Mouse (Mus musculus): ENCODE data around the gene Pih1d1.

Gene Pih1d1

GRCm38 (mm10) chr7:45166950-45167401 lies 12.9 kb downstream of the Pih1d1 start:
- DNase-seq (ENCODE audit: low read depth, low spot score) = no peak

GRCm38 (mm10) chr7:45167761-45168445 lies 13.8 kb downstream of the Pih1d1 start:
- DNase-seq (ENCODE audit: low read depth, low spot score) = no peak

DNA sequence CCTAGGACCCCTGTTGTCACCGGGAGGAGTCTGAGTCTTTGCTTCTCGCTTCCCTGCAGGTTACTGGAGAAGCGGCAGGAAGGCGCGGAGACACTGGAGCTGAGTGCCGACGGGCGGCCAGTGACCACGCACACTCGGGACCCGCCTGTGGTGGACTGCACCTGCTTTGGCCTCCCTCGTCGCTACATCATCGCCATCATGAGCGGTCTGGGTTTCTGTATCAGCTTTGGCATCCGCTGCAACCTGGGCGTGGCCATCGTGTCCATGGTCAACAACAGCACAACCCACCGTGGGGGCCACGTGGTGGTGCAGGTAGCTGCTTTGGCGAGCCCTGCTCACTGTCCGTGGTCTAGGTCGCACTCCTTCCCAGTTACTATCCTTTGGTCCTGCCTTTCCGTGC lies 14.6 kb downstream of the Pih1d1 start:
- no peak for DNase-seq (ENCODE audit: low read depth, low spot score)

GRCm38 (mm10) chr7:45169495-45169894 lies 15.4 kb downstream of the Pih1d1 start:
- DNase-seq (ENCODE audit: low read depth, low spot score) = peak; percentile 22

DNA sequence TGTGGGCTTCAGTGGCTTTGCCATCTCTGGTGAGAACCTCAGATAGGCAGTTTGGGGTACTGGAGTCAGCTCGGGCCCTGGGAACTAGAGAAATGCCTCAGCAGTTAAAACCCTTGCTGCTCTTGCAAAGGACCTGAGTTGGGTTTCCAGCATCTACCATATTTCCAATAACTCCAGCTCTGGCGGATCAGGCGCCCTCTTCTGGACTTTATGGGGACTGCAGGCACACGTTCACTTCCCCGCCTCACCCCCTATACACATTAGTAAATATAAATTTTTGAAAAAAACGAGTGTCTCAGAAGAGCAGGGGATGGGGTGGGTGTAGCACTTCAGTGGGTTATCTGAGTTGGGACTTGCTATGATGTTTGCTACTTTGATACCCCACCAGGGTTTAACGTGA lies 18.9 kb downstream of the Pih1d1 start:
- peak; percentile 50 for DNase-seq (ENCODE audit: low read depth, low spot score)

DNA sequence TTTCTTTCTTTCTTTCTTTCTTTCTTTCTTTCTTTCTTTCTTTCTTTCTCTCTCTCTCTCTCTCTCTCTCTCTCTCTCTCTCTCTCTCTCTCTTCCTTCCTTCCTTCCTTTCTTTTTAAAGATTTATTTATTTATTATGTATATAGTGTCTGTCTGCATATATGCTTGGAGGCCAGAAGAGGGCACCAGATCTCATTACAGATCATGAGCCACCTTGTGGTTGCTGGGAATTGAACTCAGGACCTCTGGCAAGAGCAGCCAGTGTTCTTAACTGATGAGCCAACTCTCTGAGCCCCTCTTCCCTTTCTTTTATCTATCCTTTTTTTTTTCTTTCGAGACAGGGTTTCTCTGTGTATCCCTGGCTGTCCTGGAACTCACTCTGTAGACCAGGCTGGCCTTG lies 19.7 kb downstream of the Pih1d1 start:
- DNase-seq (ENCODE audit: low read depth, low spot score) = peak; percentile 66

GRCm38 (mm10) chr7:45174567-45175280 lies 20.6 kb downstream of the Pih1d1 start:
- no peak for DNase-seq (ENCODE audit: low read depth, low spot score)

- DNase-seq (ENCODE audit: low read depth, low spot score) = no peak
Observed at GRCm38 (mm10) chr7:45175398-45175797, 21.3 kb downstream of the Pih1d1 start.

- DNase-seq (ENCODE audit: low read depth, low spot score) = no peak
Observed at GRCm38 (mm10) chr7:45175929-45176328, 21.8 kb downstream of the Pih1d1 start.

GRCm38 (mm10) chr7:45176356-45176755 lies 22.3 kb downstream of the Pih1d1 start:
- no peak for DNase-seq (ENCODE audit: low read depth, low spot score)

DNA sequence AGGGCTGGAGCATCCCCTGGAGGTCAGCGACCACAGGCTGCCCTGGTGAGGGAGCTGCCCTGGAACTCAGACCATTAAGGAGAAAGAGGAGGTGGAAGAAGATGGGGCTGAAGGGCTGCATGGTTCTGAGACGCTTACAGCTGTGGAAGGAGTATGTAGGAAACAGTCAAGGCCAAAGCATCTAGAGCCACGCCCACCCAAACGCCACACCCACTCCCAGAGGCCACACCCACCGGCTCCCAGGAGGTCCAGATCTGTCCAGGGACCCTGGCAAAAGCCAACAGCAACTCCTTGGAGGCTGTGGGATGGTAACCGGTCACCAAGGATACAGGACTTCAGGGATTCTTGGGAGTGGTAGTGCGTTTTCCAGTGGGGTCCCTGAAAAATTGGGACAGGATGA lies 24.4 kb downstream of the Pih1d1 start:
- no peak for DNase-seq (ENCODE audit: low read depth, low spot score)

GRCm38 (mm10) chr7:45179469-45179868 lies 25.4 kb downstream of the Pih1d1 start, which contains the start of gene Gfy:
Gfy (minus strand) TSS chr7:45179569.
- no peak for DNase-seq (ENCODE audit: low read depth, low spot score)

DNA sequence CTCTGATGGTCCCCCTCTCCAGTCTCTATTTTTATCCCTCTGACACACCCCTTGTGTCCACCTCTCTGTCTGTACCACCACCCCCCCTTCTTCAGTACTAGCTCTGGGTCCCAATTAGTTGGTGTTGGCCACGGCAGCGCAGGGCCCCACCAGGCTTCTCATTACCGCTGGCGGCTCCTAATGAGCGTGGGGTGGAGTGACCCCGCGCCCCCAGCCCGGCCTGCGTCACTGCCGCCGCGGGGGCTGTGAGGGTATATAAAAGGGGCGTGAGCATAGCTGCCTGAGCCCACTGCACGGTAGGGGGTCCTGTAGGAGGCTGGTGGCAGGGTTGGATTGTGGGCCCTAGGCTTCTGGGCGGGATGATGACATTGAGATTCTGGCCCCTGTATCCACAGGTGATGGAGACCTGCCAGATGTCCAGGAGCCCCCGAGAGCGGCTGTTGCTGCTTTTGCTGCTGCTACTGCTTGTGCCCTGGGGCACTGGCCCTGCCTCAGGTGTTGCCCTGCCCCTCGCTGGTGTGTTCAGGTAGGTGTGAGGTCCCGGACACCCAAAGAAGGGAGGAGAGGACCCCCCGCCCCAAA lies 26.9 kb downstream of the Pih1d1 start, which contains the start of gene Pth2:
Pth2 (plus strand) TSS at position 100 of the 582 bp plus-strand sequence.
- no peak for DNase-seq (ENCODE audit: low read depth, low spot score)

DNA sequence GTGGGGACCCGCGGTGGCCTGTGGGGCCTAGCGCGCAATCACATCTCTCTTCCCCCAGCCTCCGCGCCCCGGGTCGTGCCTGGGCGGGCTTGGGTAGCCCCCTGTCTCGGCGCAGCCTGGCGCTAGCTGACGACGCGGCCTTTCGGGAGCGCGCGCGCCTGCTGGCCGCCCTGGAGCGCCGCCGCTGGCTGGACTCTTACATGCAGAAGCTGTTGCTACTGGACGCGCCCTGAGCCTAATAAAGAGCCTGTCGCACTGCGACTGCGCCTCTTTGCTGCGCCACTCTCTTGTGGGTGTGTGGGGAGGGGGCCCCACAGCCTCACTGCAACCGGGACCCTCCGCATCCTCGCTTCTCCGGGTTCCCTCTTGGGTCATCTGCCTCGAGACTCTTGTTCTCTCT lies 27.4 kb downstream of the Pih1d1 start:
- DNase-seq (ENCODE audit: low read depth, low spot score) = no peak

DNA sequence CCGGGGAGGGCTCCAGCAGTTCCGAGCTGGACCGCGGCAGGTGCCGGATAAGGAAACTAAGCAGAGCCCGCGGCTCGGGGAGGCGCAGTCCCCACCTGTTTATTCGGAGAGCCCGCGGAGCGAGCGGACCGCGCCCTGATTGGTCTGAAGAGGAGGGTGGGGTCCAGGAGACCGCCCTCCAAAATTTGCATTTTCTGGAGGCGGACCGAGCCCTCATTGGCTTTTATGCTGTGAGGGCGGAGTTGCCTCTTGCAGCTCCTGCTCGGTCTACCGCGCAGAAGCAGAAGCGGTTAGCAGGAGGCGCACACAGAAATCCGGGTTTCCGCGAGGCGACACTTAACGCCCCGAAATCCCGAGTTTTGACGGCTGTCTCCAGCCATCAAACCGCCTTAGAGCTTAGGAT lies 28.1 kb downstream of the Pih1d1 start:
- DNase-seq (ENCODE audit: low read depth, low spot score) = peak; percentile 90

DNA sequence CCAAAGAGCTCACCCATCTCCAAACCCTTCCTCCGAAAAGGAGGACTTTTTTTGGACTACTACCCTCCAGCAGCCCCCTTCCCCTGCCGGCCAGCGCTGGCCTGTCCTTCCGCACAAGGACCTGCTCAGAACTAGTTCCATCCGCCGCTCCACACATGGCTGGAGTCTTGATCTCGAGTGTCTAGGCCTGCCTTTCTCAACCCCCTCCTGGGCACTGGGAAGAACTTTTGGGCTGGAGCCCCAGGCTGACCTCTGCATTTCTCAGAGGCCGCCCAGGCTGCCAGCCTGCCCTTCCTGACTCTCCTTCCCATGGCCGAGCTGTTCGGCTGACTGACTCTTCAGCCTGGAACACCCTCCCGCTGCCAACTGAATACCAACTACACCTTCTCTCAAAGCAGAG lies 28.5 kb downstream of the Pih1d1 start:
- no peak for DNase-seq (ENCODE audit: low read depth, low spot score)

DNA sequence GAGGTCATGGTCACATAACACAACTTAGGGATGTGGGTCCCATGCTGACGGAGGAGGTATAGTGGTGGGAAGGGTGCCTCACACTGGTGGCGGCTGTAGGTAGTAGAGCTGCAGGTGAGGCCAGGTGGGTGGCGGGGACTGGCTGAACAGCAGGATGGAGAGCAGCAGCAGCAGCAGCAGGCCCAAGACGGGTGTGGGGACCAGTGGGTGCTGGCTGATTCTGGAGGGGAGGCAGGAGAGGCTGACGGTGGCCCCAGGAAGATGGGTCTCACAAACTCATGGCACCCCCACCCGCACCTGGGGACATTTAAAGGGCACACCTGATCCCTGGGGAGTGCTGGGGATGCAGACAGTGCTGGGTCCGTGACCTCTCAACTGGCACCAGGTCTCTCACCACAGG lies 29.6 kb downstream of the Pih1d1 start:
- DNase-seq (ENCODE audit: low read depth, low spot score) = no peak

DNA sequence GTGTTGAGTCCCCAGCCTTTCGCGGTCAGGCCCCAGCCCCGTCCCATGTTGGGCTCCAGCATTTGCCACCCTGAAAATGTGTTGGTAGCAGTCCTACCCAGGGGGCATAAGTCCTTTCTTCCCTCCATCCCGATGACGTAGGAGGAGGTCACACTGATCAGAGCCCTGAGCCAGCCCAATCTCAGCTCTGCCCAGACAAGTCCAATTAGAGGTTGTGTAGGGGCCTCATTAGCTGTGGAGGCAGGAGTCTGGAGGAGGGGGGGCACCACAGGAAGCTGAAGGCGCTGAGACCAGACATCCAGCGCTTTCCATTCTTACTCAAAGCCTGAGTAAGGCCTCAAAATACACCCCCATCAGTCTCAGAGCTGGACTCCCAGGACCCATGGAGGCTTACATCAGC lies 31.8 kb downstream of the Pih1d1 start:
- no peak for DNase-seq (ENCODE audit: low read depth, low spot score)

DNA sequence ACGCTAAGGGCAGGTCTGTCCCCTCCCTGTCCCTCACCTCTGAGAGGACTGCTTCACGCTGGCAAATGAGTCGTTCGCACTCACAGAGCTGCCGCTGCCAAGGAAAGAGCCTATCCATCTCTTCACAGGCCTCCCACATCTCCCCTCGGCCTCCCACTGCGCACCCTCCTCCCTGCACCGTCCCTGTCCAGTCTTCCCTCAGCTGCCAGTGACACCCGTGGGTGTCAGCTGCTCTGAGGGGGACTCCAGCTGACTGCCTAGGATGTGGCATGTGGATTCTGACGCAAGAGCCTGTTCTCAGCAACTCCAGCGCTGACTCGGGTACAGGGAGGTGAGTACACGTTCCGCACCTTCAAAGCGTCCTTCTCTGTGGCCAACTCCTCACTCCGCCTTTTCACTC lies 35.5 kb downstream of the Pih1d1 start:
- no peak for DNase-seq (ENCODE audit: low read depth, low spot score)

- DNase-seq (ENCODE audit: low read depth, low spot score) = no peak
Observed at GRCm38 (mm10) chr7:45190186-45190585, 36.1 kb downstream of the Pih1d1 start.

DNA sequence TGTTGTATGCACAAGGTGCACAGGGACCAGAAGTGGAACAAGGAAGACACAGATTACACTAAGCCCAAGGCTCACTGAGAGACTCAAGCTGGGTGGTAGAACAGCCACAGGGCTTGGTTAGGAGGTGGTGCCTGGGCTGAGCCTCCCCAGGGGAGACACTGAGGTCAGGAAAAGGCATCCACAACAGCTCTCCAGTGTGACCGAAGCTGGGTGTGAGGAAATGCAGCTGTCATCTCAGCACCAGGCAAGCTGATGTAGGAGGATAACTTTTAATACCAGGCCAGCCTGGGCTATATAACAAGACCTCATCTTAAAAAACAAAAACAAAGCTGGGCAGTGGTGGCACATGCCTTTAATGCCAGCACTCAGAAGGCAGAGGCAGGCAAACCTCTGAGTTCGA lies 37.1 kb downstream of the Pih1d1 start:
- DNase-seq (ENCODE audit: low read depth, low spot score) = no peak

GRCm38 (mm10) chr7:45191803-45192363 lies 37.8 kb downstream of the Pih1d1 start:
- no peak for DNase-seq (ENCODE audit: low read depth, low spot score)
